Mouse (Mus musculus): Measurements from ENCODE around the gene Ust.

DNA sequence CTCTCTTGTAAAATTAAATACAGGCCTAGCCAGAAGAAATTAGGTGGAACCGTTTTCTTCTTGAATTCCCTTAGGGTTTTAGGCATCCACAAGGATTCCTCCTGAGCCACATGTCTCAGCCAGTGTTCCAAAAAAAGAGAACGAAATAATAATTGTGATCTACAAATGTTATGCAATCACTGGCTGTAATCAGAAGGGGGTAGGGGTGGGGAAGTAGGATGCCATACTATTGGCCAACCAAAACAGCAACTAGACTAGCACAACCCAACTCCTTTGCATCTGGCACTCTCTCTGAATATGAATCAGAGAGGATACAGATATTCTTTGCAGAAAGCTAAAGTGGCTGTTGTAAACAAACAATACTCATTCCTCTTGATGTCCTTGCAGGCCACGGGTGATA, 52.7 kb downstream of the Ust start:
- TF ChIP-seq CTCF (IDR thresholded peaks at IDR 0.05; ENCODE audit: borderline replicate concordance, insufficient read depth, low read depth, low read length) (no peak), POLR2A (IDR thresholded peaks at IDR 0.05; ENCODE audit: borderline replicate concordance, insufficient read depth, low read length) (no peak)

Data from cerebellum, adult 2 months (tissue).